Mouse (Mus musculus): ENCODE data around the gene Ltc4s.

Ltc4s gene

GRCm38 (mm10) chr11:50224671-50225530 is 13.5 kb downstream of the Ltc4s start:
- peak; percentile 71 to 76 for DNase-seq (ENCODE audit: low spot score in 2 of 2)

GRCm38 (mm10) chr11:50223783-50224662 is 14.4 kb downstream of the Ltc4s start:
- no peak for DNase-seq (ENCODE audit: low spot score in 2 of 2)

- DNase-seq (ENCODE audit: low spot score in 2 of 2) = no peak
Measured at GRCm38 (mm10) chr11:50222559-50223276, 15.7 kb downstream of the Ltc4s start.

GRCm38 (mm10) chr11:50219833-50220232 is 18.6 kb downstream of the Ltc4s start:
- no peak for DNase-seq (ENCODE audit: low spot score in 2 of 2)

GRCm38 (mm10) chr11:50217811-50218210 is 20.6 kb downstream of the Ltc4s start:
- no peak for DNase-seq (ENCODE audit: low spot score in 2 of 2)

GRCm38 (mm10) chr11:50216724-50217366 is 21.6 kb downstream of the Ltc4s start:
- no peak for DNase-seq (ENCODE audit: low spot score in 2 of 2)

GRCm38 (mm10) chr11:50215633-50216032 is 22.8 kb downstream of the Ltc4s start:
- no peak for DNase-seq (ENCODE audit: low spot score in 2 of 2)

GRCm38 (mm10) chr11:50214631-50215030 is 23.8 kb downstream of the Ltc4s start:
- DNase-seq (ENCODE audit: low spot score in 2 of 2) = no peak

GRCm38 (mm10) chr11:50212848-50213758 is 25.3 kb downstream of the Ltc4s start:
- no peak for DNase-seq (ENCODE audit: low spot score in 2 of 2)

GRCm38 (mm10) chr11:50212060-50212739 is 26.2 kb downstream of the Ltc4s start:
- DNase-seq (ENCODE audit: low spot score in 2 of 2) = no peak

GRCm38 (mm10) chr11:50211322-50212059 is 26.9 kb downstream of the Ltc4s start:
- no peak for DNase-seq (ENCODE audit: low spot score in 2 of 2)

GRCm38 (mm10) chr11:50210505-50211151 is 27.8 kb downstream of the Ltc4s start, which contains the start of the genes Sqstm1 and Mgat4b:
Gene Sqstm1, minus strand, starts transcription at chr11:50210827.
Gene Mgat4b, plus strand, starts transcription at chr11:50210890.
- DNase-seq (ENCODE audit: low spot score in 2 of 2) = peak; percentile 77 to 78

GRCm38 (mm10) chr11:50210101-50210504 is 28.3 kb downstream of the Ltc4s start:
- peak; percentile 57 to 66 for DNase-seq (ENCODE audit: low spot score in 2 of 2)

GRCm38 (mm10) chr11:50208039-50208438 is 30.4 kb downstream of the Ltc4s start:
- no peak for DNase-seq (ENCODE audit: low spot score in 2 of 2)

- no peak for DNase-seq (ENCODE audit: low spot score in 2 of 2)
Measured at GRCm38 (mm10) chr11:50207344-50207743, 31.1 kb downstream of the Ltc4s start.

- DNase-seq (ENCODE audit: low spot score in 2 of 2) = no peak
Measured at GRCm38 (mm10) chr11:50206037-50206436, 32.4 kb downstream of the Ltc4s start.

- no peak for DNase-seq (ENCODE audit: low spot score in 2 of 2)
Measured at GRCm38 (mm10) chr11:50205434-50205833, 33.0 kb downstream of the Ltc4s start.

- no peak for DNase-seq (ENCODE audit: low spot score in 2 of 2)
Measured at GRCm38 (mm10) chr11:50203302-50203827, 35.1 kb downstream of the Ltc4s start.

Measured in frontal cortex, postnatal 25 days (tissue).